Mouse (Mus musculus) forebrain, postnatal 0 days (tissue): ENCODE data around the gene Syn3. TPM values are rescaled to one million over a fixed set of nuclear protein-coding genes. Genes with fewer than 3 reads are reported as not detected.

Experiments used
- ATAC-seq: fragments of 200-750 bp; cut with Nextera tagmentation; 2 replicates; pipeline ENCODE4 v1.8.0; 2017; ENCODE audit warnings: mild to moderate bottlenecking, moderate library complexity
- DNase-seq: peaks from one replicate; pipeline ENCODE4 v3.0.0-alpha.2; 2015
- H3K27ac ChIP-seq: fragments of 300-500 bp; sonication (generic); 2 replicates; pipeline ENCODE4 v1.5.1; 2014; ENCODE audit warnings: low read depth, mild to moderate bottlenecking, antibody characterized with exemption, low read length, moderate library complexity, mixed read lengths
- H3K27me3 ChIP-seq: fragments of 300-500 bp; sonication (generic); 2 replicates; pipeline ENCODE4 v1.6.1; 2014; ENCODE audit warnings: mild to moderate bottlenecking, low read length, mixed read lengths; ENCODE audit not compliant: insufficient read depth
- H3K36me3 ChIP-seq: fragments of 300-500 bp; sonication (generic); 2 replicates; pipeline ENCODE4 v1.6.1; 2014; ENCODE audit warnings: mild to moderate bottlenecking, moderate library complexity; ENCODE audit not compliant: insufficient read depth
- H3K4me1 ChIP-seq: fragments of 300-500 bp; sonication (generic); 2 replicates; pipeline ENCODE4 v1.6.1; 2014; ENCODE audit warnings: antibody characterized with exemption; ENCODE audit not compliant: insufficient read depth
- H3K4me2 ChIP-seq: fragments of 300-500 bp; sonication (generic); 2 replicates; pipeline ENCODE4 v1.6.1; 2014; ENCODE audit warnings: low read depth, mild to moderate bottlenecking, moderate library complexity
- H3K4me3 ChIP-seq: fragments of 300-500 bp; sonication (generic); 2 replicates; pipeline ENCODE4 v1.5.1; 2014; ENCODE audit warnings: low read depth, low read length, mixed read lengths
- H3K9ac ChIP-seq: fragments of 300-500 bp; sonication (generic); 2 replicates; pipeline ENCODE4 v1.6.1; 2014; ENCODE audit warnings: mild to moderate bottlenecking
- H3K9me3 ChIP-seq: fragments of 300-500 bp; sonication (generic); 2 replicates; pipeline ENCODE4 v1.6.1; 2016; ENCODE audit warnings: low read length
- CTCF ChIP-seq: sonication (generic); IDR thresholded peaks from 2 replicates; pipeline ENCODE4 v1.5.1; 2016; ENCODE audit warnings: antibody characterized with exemption, control low read depth, low read depth
- WGBS: fragments of 180-500 bp; shearing (Covaris S2); extraction: QIAGEN DNeasy Blood & Tissue Kit; methylation state at CpG from one replicate; pipeline ENCODE4 v1.1.7; 2014; 5-methylcytosine and 5-hydroxymethylcytosine counted together
- polyA plus RNA-seq: library from polyadenylated mRNA; unstranded; fragments of >200 nt; fragmentation: Nextera tagmentation; extraction: Ambion mirVana; gene quantifications from 2 replicates; pipeline ENCODE4 v1.2.1, GENCODE M21; 2015
- total RNA-seq: library from RNA; depleted of rRNA; stranded (reverse); fragments of >200 nt; gene quantifications from 2 replicates; pipeline ENCODE4 v1.2.3, GENCODE M21; 2014

The Syn3 gene
- total and polyA plus RNA-seq, 2 experiments from 2014 or later, result 16.4 to 47.6 TPM

GRCm38 (mm10) chr10:86325272-86325671 is 173.4 kb downstream of the Syn3 start:
- Histone ChIP-seq H3K27me3 (no peaks in the 10 kb centered on the region), H3K27ac (no peak overlapping the region), H3K9me3 (no peaks in the 10 kb centered on the region), H3K4me2 (no peak overlapping the region), H3K4me1 (no peaks in the 10 kb centered on the region; the same call in 1 of the 2 replicates), H3K4me3 (no peak overlapping the region), H3K36me3 (no peaks in the 10 kb centered on the region), H3K9ac (no peak overlapping the region)
- DNase-seq, result no peak
- ATAC-seq, result no peak
- TF ChIP-seq CTCF, result no peak
- 41% methylated on average over 6 of the region's 6 CpGs for WGBS

GRCm38 (mm10) chr10:86323275-86323994 is 175.3 kb downstream of the Syn3 start:
- DNase-seq, result no peak

GRCm38 (mm10) chr10:86322006-86322405 is 176.7 kb downstream of the Syn3 start:
- Histone ChIP-seq H3K4me1 (peaks cover 3% of the 10 kb centered on the region; the same call in 1 of the 2 replicates), H3K9ac (no peak overlapping the region), H3K9me3 (no peaks in the 10 kb centered on the region), H3K4me2 (no peak overlapping the region), H3K27ac (no peak overlapping the region), H3K27me3 (no peaks in the 10 kb centered on the region), H3K4me3 (no peak overlapping the region), H3K36me3 (no peaks in the 10 kb centered on the region)
- DNase-seq (no peak), ATAC-seq (no peak)
- WGBS, result 74% methylated on average over 1 of the region's 1 CpGs
- no peak for TF ChIP-seq CTCF

More at GRCm38 (mm10) chr10:86323275-86323994, 175.3 kb downstream of the Syn3 start:
- no peak for TF ChIP-seq CTCF
- Histone ChIP-seq H3K9ac (no peak overlapping the region), H3K4me2 (no peak overlapping the region), H3K27ac (peak overlapping the region; percentile 40; the same call in 1 of the 2 replicates), H3K4me1 (peaks cover 3% of the 10 kb centered on the region; the same call in 1 of the 2 replicates), H3K36me3 (no peaks in the 10 kb centered on the region), H3K4me3 (no peak overlapping the region), H3K27me3 (no peaks in the 10 kb centered on the region), H3K9me3 (no peaks in the 10 kb centered on the region)
- ATAC-seq, result peak; percentile 14; the same call in 1 of the 2 replicates
- 67% methylated on average over 4 of the region's 4 CpGs for WGBS

- no peak overlapping the region for H3K4me2 ChIP-seq
- no peak for TF ChIP-seq CTCF
- H3K4me1 ChIP-seq, result peaks cover 3% of the 10 kb centered on the region; the same call in 1 of the 2 replicates
- H3K27me3 ChIP-seq, result no peaks in the 10 kb centered on the region
- H3K4me3 ChIP-seq, result no peak overlapping the region
- WGBS, result 51% methylated on average over 8 of the region's 8 CpGs
- ATAC-seq, result peak; percentile 71
- no peaks in the 10 kb centered on the region for H3K36me3 ChIP-seq
- H3K9me3 ChIP-seq, result no peaks in the 10 kb centered on the region
- H3K9ac ChIP-seq, result no peak overlapping the region
- peak overlapping the region; percentile 45; the same call in 1 of the 2 replicates for H3K27ac ChIP-seq
- DNase-seq, result no peak
These were observed 177.5 kb downstream of the Syn3 start for GRCm38 (mm10) chr10:86321194-86321593.

- 46% methylated on average over 5 of the region's 5 CpGs for WGBS
- Histone ChIP-seq H3K36me3 (no peaks in the 10 kb centered on the region), H3K9me3 (no peaks in the 10 kb centered on the region), H3K4me3 (no peak overlapping the region), H3K4me2 (no peak overlapping the region), H3K9ac (no peak overlapping the region), H3K27me3 (no peaks in the 10 kb centered on the region), H3K27ac (no peak overlapping the region), H3K4me1 (peaks cover 3% of the 10 kb centered on the region; the same call in 1 of the 2 replicates)
- no peak for TF ChIP-seq CTCF
- DNase-seq (no peak), ATAC-seq (no peak)
These were observed 178.5 kb downstream of the Syn3 start for GRCm38 (mm10) chr10:86320204-86320603.

- Histone ChIP-seq H3K4me2 (no peak overlapping the region), H3K4me1 (peaks cover 3% of the 10 kb centered on the region; the same call in 1 of the 2 replicates), H3K9ac (no peak overlapping the region), H3K36me3 (no peaks in the 10 kb centered on the region), H3K27me3 (no peaks in the 10 kb centered on the region), H3K27ac (no peak overlapping the region), H3K4me3 (no peak overlapping the region), H3K9me3 (no peaks in the 10 kb centered on the region)
- 12% methylated on average over 3 of the region's 3 CpGs for WGBS
- no peak for DNase-seq
- no peak for ATAC-seq
- no peak for TF ChIP-seq CTCF
These were observed 179.2 kb downstream of the Syn3 start for GRCm38 (mm10) chr10:86319526-86319925.

- no peak for TF ChIP-seq CTCF
- no peak overlapping the region for H3K4me3 ChIP-seq
- no peak for ATAC-seq
- no peaks in the 10 kb centered on the region for H3K27me3 ChIP-seq
- H3K4me2 ChIP-seq, result no peak overlapping the region
- WGBS, result 49% methylated on average over 5 of the region's 5 CpGs
- no peaks in the 10 kb centered on the region for H3K36me3 ChIP-seq
- H3K4me1 ChIP-seq, result peaks cover 3% of the 10 kb centered on the region; the same call in 1 of the 2 replicates
- no peak overlapping the region for H3K9ac ChIP-seq
- no peak for DNase-seq
- H3K27ac ChIP-seq, result no peak overlapping the region
- H3K9me3 ChIP-seq, result no peaks in the 10 kb centered on the region
These were observed 180.1 kb downstream of the Syn3 start for GRCm38 (mm10) chr10:86318552-86319140.
